In genomic region chr19:30433141-30433540, GRCm38 (mm10) we compare ENCODE assay signal across 35 mouse cellular contexts.
"Had no signal": no experiment of that assay in that cellular context is flagged by ENCODE, and none has a peak within 500 bp of the region (broad histone marks: within the 10 kb centered on the region; RNA-seq: fewer than 3 reads in every experiment).

No protein-coding gene starts in this region.

- H3K4me3 ChIP-seq: heart, embryonic 12.5 days; heart, embryonic 13.5 days; heart, embryonic 15.5 days; hindbrain, embryonic 10.5 days; hindbrain, embryonic 12.5 days; hindbrain, embryonic 13.5 days; hindbrain, embryonic 15.5 days; intestine, embryonic 15.5 days; kidney, embryonic 15.5 days; layer of hippocampus, adult 2 months; left cerebral cortex, adult 2 months had no signal

- H3K4me2 ChIP-seq: heart, embryonic 11.5 days; heart, embryonic 12.5 days; heart, embryonic 13.5 days; heart, embryonic 15.5 days; hindbrain, embryonic 12.5 days; hindbrain, embryonic 13.5 days; hindbrain, embryonic 14.5 days; hindbrain, embryonic 15.5 days; intestine, embryonic 15.5 days; kidney, embryonic 15.5 days had no signal

- H3K9me3 ChIP-seq: heart, embryonic 12.5 days; heart, embryonic 13.5 days; heart, embryonic 15.5 days; hindbrain, embryonic 10.5 days; hindbrain, embryonic 12.5 days; hindbrain, embryonic 13.5 days; hindbrain, embryonic 15.5 days; intestine, embryonic 15.5 days; kidney, embryonic 15.5 days had no signal

- H3K36me3 ChIP-seq: heart, embryonic 12.5 days; heart, embryonic 13.5 days; heart, embryonic 15.5 days; hindbrain, embryonic 10.5 days; hindbrain, embryonic 12.5 days; hindbrain, embryonic 13.5 days; hindbrain, embryonic 15.5 days; intestine, embryonic 15.5 days; kidney, embryonic 15.5 days had no signal

- H3K4me1 ChIP-seq: heart, embryonic 12.5 days; heart, embryonic 13.5 days; heart, embryonic 15.5 days; hindbrain, embryonic 10.5 days; hindbrain, embryonic 12.5 days; hindbrain, embryonic 13.5 days; hindbrain, embryonic 15.5 days; intestine, embryonic 15.5 days; kidney, embryonic 15.5 days had no signal

- H3K9ac ChIP-seq: heart, embryonic 12.5 days; heart, embryonic 13.5 days; heart, embryonic 15.5 days; hindbrain, embryonic 12.5 days; hindbrain, embryonic 13.5 days; hindbrain, embryonic 14.5 days; hindbrain, embryonic 15.5 days; intestine, embryonic 15.5 days; kidney, embryonic 15.5 days had no signal

- ATAC-seq: hindbrain, embryonic 16.5 days; hindbrain, postnatal 0 days; inflammation-experienced regulatory T-cells, adult 6 months; intestine, embryonic 15.5 days; intestine, embryonic 16.5 days; intestine, postnatal 0 days had no signal

- DNase-seq: heart, postnatal 10 days; heart, postnatal 14 days; heart, postnatal 36 days; heart, postnatal 4 days; kidney, adult 11 months; kidney, adult 18-20 months; kidney, adult 2 months; kidney, adult 8-10 months; kidney, adult 9 months; kidney, postnatal 10 days; kidney, postnatal 14 days; kidney, postnatal 25 days; kidney, postnatal 36 days; kidney, postnatal 4 days; layer of hippocampus, adult 9-11 months; layer of hippocampus, postnatal 36 days had no signal

- H3K27ac ChIP-seq: heart, embryonic 13.5 days; heart, embryonic 15.5 days; hindbrain, embryonic 10.5 days; hindbrain, embryonic 12.5 days; hindbrain, embryonic 13.5 days; hindbrain, embryonic 14.5 days; hindbrain, embryonic 15.5 days; hindbrain, postnatal 0 days; intestine, embryonic 15.5 days; kidney, embryonic 15.5 days; kidney, postnatal 0 days; layer of hippocampus, adult 2 months; left cerebral cortex, adult 2 months had no signal

- H3K27me3 ChIP-seq: heart, embryonic 12.5 days; heart, embryonic 13.5 days; heart, embryonic 15.5 days; hindbrain, embryonic 12.5 days; hindbrain, embryonic 13.5 days; hindbrain, embryonic 15.5 days; intestine, embryonic 15.5 days; kidney, embryonic 15.5 days had no signal
